Mouse (Mus musculus) left cerebral cortex, adult 18-20 months (tissue): ENCODE measurements around the gene Gm42742. TPM values are rescaled to one million over a fixed set of nuclear protein-coding genes. Genes with fewer than 3 reads are reported as not detected.
A peak's percentile ranks its signal among the peaks of the same experiment; 100 is the strongest.

ENCODE experiments used
- DNase-seq, 2 experiments: peaks; one replicate each; pipeline ENCODE4 v3.0.0; 2021 to 2022; ENCODE audit warnings: low spot score in 2 of 2, mixed read lengths in 1 of 2
- long read RNA-seq, 2 experiments: library from polyadenylated mRNA; stranded (forward); transcript quantifications; one replicate each; pipeline ENCODE4 v2.0.0; 2021
- total RNA-seq, 2 experiments: library from RNA; stranded (reverse); gene quantifications; 2 replicates each; pipeline ENCODE4 v1.2.3; 2021

Gene Gm42742
- total RNA-seq: 10 to 100 TPM; 45.7 to 55.3 TPM
- long read RNA-seq, experiment 1, partial matches to known transcripts: 18 of 40 reads
- long read RNA-seq, experiment 1, other reads (novel, unspliced or antisense): 22 of 40 reads
- long read RNA-seq, experiment 2, partial matches to known transcripts: 8 of 18 reads
- long read RNA-seq, experiment 2, other reads (novel, unspliced or antisense): 10 of 18 reads

DNA sequence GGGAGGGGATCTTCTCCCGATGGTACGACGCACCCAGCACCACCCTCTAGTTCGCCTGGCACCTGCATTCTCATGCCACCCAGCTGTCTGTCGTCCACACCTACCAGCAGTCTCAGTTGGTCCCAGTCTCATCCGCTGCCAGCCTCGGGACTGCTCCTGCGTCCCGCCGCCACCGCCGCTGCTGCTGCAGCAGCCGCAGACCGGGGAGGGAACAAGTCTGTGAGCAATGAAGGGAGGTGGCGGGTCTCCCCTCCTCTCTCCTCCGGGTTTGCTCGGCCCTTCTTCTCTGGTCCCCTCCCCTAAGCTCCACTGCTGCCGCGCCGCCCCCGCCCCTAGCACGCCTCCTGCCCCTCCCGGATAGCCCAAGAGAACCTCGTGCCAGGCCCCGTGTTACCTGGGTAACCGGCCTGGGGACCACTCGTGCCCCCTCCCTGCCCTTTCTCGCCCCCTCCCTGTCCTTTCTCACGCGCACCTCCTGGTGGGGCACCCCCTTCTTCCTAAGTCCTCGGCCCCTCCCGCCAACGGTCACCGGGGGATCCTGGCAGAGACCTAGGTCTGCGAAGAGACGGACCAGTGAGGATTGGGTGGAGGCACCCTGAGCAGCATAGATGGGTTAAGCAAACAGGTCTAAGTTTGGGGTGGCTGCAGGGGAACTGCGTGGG lies at the start of gene Gm42742, which contains the start of gene Prrt2:
TSS of gene Gm42742 (minus strand) at position 197 of the 662 bp plus-strand sequence.
TSS of gene Prrt2 (minus strand) at position 311 of the 662 bp plus-strand sequence.
- peak; percentile 63 to 72 for DNase-seq

DNA sequence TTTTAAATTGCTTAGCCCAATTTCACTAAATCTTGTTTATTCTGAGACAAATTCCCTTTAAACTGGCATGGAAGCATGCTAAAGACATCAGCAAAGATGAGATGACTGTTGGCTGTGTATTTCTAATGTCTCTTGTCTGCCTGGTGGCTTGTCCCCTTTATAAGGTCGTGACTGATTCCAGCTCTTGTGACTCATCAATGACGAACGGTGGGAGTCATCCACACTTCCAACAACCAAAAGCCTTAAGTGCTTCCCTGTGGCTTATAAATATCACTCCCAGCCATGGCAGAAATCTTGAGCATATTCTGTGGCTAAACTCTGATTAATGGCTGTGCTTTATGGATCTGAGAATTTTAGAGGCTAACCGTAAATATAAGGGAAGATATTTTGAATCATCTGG lies 45.4 kb upstream of the Gm42742 start:
- no peak for DNase-seq

DNA sequence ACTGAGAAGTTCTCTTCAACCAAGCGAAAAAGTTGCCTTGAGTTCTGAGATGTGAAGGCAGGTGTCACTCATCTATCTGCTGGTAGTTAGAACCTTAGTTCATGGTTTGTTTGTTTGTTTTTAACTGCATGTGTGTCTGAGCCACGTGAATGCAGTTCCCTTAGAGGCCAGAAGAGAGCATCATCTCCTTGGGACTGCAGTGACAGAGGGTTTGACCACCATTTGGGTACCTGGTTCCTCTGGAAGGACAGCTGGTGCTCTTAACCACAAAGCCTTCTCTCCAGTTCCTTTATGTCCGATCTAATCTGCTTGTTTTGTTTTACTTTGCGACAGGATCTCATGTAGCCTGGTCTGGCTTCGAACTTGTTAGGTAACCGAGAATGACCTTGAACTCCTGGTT lies 44.6 kb upstream of the Gm42742 start:
- DNase-seq: no peak

DNA sequence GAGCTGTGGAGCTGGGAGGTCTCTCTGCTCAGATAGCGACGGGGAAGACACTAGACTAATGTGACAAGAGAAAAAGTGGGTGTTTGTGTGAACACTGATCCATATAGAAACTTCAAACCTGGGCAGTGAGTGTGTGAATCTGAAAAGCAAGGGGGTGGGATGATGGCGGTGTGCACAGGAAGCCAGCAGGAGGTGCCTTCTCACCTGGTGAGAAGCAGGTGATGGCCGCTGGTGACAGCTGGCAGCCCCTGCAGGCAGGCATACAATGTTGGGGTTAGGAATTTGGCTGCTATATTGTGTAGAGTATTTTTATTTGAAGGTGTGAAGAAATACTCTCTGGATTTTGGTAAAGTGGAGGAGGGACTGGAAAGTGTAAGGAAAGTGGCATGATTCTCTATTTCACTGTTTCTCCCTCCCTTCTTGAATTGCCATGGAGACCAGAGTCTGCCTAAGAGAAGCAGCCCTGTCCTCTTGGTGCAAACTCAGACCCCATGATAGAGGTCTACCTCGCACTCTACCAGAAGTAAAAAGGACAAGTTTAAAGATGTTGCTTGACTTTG lies 34.2 kb upstream of the Gm42742 start:
- DNase-seq: peak; percentile 3 to 5

GRCm38 (mm10) chr7:127041851-127042672 lies 21.2 kb upstream of the Gm42742 start, which contains the start of gene Kif22:
TSS of gene Kif22 (minus strand) at chr7:127042471.
- peak; percentile 86 to 91 for DNase-seq

DNA sequence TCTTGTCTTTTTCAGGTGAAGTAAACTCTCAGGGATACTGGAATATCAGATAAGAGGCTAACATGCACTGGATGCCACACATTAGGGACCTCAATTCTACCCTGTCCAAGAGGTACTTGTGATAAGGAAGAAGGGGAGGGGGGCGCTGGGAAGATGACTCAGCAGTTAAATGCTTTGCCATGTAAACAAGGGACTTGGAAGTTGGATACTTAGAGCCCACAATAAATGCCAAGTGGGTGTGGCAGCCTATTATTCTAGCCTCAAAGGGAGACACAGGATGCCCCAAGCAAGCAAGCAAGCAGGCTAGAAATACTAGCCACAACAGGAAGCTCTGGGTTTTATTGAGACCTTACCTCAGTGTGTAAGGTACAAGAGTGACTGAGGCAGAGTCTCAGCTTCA lies 10.3 kb upstream of the Gm42742 start:
- no peak for DNase-seq

DNA sequence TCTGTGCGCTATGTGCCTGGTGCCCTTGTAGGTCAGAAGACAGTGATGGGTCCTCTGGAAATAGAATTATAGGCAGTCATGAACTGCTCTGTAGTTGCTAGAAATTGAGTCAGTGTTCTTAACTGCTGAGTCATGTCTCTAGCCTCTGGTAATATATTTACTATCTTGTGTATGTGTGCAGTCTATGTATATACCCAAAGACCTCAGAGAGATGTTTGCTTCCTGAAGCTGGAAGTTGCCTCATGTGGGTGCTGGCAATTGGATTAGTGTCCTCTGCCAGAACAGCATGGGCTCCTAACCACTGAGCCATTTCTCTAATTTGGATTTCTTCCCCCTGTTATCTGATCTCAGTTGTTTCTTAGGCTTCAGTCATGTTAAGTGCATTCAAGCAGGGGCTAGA lies 9.3 kb upstream of the Gm42742 start:
- no peak for DNase-seq

GRCm38 (mm10) chr7:127027885-127028284 lies 7.0 kb upstream of the Gm42742 start:
- DNase-seq: peak in 1 of 2 experiments; percentile 24

DNA sequence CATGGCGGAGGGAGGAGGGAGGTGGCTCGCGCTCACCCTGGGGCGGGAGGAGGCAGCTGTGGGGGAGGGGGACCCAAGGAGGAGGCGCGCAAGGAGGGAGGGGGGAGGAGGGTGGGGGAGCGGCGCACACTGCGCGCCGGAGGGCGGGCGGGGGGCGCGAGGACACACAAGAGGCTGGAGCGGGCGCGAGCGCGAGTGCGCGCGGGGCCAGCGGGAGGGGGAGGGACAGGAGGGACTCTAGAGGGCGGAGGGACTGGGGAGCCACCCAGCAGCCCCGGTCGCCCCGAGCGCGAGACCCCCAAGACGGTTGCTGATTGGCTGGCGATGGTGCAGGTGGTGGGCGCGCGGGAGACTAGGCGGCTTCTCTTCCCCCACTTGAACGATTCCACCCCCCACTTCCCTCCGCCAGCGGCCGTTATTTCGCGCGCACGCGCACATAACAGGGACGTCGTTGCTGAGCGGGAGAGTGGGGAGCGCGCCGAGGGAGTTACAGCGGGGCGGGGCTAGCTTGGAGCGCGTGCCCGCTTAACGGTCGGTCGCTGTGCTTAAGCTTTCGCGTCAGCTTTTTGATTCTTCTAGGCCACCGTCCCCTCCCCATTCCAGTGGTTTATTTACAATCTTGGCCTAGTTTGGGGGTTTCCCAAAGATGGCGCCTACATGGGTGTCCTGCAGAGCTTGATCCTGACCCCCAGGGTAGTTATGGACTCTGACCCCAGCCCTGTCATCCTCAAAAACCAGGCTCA lies 6.3 kb upstream of the Gm42742 start, which contains the start of gene Maz:
TSS of gene Maz (minus strand) at position 54 of the 743 bp plus-strand sequence.
- peak; percentile 99 for DNase-seq

- DNase-seq: peak in 1 of 2 experiments; percentile 64
Measured at GRCm38 (mm10) chr7:127026616-127026983, 5.7 kb upstream of the Gm42742 start.

GRCm38 (mm10) chr7:127026161-127026600 lies 5.3 kb upstream of the Gm42742 start:
- DNase-seq: peak in 1 of 2 experiments; percentile 52

DNA sequence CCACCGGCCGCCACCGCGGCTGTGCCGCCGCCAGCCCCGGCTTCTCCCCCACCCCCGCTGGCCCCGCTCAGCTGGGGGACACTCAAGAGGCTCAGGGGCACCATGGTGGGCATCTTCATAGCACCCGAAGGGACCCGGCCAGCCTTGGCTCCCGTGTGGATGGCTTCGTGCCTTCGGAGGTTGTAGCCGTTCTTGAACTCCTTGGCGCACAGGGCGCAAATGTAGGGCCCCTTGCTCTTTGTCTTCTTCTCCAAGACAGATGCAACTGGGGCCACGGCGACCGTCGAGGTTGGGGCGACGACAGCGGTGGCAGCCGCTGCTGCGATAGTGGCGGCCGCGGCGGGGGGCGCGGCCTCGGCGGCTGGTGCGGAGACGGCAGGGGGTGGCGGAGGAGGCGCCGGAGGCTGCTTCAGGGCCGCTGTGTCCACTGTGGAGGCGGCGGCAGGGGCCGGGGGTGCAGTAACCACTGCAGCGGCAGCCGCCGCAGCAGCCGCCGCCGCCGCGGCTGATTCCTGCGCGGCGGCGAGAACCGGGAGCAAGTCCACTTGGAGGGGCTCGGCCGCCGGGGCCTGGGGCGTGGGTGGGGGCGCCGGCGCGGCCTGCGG lies 4.8 kb upstream of the Gm42742 start:
- DNase-seq: peak in 1 of 2 experiments; percentile 55

GRCm38 (mm10) chr7:127024755-127025555 lies 4.1 kb upstream of the Gm42742 start:
- peak; percentile 75 to 84 for DNase-seq

DNA sequence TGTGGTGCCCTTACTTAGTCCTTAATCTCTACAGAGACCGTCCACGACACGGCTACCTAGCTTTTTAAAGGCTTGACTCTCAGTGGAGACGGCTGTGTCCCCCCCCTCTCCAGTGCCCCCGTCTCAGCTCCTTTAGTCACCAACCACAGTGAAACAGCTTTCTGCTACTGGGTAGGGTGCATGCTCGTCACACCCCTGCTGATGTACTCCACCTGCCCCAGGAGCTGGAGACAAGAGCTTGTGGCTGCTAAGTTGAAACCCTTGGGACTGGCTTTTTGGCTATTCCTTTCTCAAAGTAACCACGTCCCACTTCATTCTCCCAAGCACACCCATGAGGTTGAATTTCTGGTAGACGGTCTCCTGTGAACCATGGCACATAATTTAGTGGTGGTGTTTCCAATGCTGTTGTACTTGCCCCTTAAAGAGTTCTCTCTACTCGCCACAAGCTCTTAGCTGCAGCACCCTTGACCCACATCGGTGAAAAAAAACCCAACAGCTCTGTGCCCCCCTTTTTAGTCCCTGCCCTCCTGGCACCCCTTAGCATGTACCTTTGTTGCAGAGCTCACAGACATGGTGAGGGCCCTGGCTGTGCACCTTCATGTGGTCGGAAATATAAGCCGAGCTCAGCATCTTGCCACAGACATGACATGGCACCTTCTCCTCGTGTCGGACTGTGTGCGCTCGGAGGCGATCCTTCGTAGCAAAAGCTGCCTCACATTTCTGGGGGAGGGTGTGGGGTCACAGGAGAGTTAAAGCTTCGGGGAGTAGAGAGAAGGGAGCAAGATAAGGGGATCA lies 3.2 kb upstream of the Gm42742 start:
- no peak for DNase-seq

GRCm38 (mm10) chr7:127023272-127023691 lies 2.4 kb upstream of the Gm42742 start:
- DNase-seq: no peak

DNA sequence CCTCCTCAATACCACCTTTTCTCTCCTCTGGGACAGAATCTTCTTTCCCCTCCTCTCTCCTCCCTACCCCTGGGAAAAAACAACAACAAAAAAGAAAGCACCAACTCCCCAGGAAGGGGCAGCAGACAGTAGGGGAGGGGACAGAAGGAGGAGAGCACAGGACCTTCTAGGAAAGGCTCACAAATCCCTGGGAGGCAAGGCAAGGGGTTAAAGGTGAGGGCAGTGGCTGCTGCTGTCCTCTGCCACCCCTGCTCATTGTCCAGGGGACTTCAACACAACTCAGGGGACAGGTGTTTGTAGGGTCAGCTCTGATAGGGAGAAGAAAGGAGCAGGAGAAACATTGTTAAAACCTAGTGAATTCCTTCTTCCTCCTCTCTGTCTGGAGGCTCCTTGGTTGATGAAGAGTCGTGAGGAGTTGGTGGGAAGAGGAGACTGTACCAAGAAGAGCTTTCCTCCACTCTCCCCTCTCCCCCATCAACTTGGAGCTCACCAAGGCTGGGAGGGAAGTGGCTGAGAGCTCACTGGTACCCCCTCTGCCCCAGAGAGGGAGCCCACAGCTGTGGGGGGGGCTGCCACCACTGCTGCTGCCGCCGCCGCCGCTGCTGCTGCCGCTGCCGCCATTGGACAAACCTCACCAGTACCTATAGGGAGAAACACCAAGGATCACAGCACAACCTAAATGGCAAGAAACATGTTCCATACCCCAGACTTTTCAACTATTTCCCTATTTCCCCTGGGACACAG lies 1.8 kb upstream of the Gm42742 start:
- no peak for DNase-seq

DNA sequence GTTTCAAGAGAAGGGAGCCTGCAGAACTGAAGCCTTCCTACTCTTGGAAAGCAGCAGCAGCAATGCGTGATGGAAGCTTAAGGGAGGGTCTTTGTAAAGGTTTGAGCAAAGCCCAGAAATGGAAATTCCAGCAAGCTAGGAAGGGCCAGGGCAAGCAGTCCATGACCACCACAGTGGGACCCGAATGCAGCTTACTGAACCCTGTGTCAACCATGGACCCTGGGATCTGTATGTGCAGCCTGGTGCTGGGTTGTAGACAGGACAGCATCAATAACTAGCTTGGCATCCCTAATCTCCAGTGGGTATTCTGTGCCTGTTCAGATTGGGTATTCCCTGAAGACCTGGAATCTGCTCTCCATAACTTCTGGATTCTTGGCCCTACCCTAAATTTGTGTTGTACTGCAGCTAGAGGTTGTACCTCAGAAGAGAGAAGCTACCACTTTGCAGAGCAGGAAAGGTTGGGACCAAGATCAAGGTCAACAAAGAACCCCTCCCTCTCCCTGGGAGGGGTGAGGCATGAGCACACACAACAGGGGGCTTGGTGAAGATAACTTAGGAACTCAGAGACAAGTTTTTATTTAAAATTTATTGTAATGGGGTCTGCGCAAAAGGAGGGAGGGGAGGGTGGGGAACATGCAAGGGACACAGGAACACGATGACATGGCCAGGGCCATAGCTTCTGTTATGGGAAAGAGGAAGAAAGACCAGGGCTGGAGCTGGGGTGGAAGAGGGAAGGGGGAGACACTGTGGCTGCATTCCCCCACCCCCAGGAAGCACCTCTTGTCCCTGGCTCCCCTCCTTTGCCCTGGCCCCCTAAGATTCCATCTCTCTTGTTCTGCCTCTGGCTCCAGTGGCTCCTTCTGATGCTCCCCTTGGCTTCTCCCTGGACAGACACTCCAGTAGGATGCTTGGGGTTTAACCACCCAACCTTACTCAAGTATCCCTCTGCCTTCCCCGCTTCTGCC lies 948 bp upstream of the Gm42742 start:
- no peak for DNase-seq
